Mouse (Mus musculus) frontal cortex, postnatal 14 days (tissue): ENCODE measurements around the gene Htra1.

Experiments
- DNase-seq, 2 experiments: peaks; one replicate each; pipeline ENCODE4 v3.0.0; 2022; ENCODE audit warnings: low spot score in 2 of 2

Htra1 gene

DNA sequence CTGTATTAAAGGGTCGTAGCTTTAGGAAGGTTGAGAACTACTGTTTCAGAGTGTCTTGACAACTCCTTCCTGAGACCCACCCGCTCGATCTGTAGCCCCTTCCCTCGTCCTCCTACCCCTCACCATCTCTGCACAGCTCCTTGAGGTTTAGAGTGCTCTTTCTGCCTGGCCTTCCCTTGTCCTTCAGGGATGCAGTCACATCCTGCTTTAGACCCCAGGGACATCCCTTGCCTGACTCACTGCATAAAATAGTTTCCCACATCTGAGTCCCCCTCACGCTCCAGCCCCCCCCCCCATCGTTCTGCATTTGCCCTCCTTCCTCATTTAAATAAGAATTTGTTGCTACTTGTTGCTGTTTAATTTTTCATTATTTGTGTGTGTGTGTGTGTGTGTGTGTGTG, 31.0 kb downstream of the Htra1 start:
- DNase-seq: no peak

DNA sequence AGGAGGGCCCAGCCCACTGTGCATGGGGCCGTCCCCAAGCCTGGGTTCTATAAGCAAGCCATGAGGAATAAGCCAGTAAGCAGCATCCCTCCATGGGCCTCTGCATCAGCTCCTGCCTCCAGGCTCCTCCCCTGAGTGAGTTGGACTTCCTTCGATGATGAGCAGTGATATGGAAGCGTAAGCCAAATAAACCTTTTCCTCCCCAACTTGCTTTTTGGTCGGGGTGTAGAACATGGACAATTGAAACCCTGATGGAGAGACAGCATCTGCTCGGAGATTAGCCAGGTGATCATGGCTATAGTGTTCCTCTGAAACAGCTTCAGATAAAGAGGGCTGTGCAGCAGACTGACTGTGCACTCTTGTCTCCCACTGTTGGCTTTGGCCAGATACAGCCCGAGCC, 32.0 kb downstream of the Htra1 start:
- no peak for DNase-seq

DNA sequence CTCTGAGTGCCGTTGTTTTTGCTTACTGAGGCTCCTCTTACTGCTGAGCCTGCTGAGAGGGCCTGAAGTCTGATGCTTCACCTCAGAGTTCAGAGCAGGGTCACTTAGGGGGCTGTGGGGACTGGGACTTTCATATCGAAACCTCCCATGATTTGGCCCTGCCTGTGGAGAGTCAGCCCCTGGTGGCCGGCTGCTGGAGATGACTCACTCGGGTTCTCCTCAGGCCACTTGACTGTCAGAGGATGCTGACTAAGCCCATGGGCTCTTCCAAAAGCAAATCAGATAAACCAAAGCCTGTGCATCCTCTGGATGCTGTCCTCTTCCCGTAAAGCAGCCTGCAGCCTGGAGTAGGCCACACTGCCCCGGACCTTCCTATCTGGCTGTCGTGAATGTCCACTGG, 32.6 kb downstream of the Htra1 start:
- DNase-seq: no peak

DNA sequence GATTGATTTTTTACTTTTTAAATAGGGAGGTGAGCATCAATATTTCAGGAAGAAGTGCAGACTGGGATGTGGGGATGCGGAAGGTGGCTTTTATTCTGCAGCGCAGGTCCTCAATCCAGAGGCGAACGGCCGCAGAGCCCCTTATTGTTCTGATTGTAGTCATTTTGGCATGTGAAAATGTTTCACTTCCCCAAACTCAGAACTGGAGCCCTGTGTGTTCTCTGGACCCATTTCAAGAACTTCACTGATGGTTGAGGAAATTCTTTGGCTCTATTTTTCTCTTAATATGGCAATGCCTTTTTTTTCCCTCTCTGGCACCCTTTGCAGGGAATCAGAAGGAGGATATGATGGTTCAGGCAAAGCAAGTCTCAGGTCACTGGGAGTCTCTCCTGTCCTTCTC, 33.2 kb downstream of the Htra1 start:
- DNase-seq: no peak

GRCm38 (mm10) chr7:130969507-130969906, 33.6 kb downstream of the Htra1 start:
- DNase-seq: no peak

- DNase-seq: no peak
These were observed 36.9 kb downstream of the Htra1 start for GRCm38 (mm10) chr7:130972767-130973166.

DNA sequence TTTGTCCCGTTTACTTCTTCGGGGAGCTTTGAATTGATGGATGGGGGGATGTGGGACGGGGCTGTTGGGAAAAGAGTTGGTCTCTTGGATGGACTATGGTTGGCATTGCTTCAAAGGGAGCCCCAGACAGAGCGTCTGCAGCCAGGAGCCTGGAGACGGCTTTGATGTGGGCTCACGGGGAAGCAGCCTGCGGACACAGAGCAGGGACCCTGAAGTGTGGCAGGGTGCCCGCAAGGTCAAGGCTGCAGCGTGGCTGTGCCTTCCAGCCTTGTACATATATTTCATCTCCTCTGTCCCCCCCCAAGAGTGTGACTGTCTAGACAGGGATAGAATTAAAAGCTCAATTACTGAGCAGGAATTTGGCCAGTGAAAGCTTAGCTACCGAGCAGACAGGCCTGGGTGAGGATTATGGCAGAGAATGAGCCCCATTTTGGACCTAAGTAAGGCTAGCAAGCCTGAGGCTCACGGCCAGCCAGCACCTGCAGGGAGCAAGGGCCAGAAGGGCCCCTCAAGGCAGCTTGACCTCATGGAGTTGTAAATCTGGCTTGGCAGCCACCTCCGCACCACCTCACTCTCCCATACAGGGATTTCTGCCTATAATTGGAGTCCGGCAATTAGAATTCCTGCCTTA, 40.5 kb downstream of the Htra1 start:
- DNase-seq: no peak

DNA sequence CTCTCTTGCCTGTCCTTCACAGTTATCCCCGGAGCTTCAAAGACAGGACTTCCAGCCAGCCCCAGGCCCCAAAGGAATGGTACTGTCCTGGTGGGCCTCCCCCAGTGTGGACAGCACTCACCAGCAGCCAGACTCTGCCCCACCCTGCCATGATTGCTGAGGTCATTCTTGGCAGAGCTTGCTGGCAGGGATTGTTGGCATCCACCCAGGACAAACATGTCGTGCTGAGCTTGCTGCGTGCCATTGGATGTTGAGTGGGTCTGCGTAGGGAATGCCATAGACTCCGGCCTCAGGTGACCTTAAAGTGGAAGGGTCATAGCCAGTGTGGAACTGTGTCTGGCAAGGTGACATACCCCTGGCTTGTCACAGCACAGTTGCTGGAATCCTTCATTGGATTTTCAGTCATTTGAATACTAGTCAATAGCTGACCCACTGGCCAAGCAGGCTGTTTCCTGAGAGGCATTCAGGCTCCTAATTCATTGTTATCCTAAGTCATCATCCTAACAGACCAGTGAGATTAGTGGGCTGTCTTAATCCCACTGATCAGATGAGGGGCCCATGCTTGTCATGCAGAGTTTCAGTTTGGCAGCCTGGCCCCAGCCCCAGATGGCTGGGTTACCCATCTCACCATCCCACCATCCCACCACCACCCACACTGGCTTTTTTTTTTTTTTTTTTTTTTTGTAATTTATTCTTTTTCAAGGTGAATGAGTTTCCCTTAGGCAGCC, 42.0 kb downstream of the Htra1 start:
- DNase-seq: peak; percentile 42 to 63

DNA sequence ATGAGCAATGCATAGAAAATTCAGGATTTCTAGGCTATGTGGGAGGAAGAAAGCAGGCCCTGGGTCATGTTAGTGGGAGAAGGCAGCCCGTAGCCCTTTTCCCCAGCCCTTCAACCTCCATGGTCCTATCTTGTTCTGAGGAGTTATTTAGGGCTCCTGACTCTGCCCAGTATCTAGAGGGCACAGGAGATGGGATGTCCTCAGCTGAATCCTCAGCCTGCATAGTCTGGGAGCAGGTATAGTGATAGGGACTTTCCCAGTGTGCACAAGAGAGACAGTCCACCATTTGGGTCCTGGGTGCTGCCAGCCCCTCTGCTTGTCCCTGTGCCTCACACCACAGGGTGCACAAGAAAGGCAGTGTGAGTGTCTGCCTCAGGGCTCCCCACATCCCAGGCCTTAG, 42.6 kb downstream of the Htra1 start:
- no peak for DNase-seq

DNA sequence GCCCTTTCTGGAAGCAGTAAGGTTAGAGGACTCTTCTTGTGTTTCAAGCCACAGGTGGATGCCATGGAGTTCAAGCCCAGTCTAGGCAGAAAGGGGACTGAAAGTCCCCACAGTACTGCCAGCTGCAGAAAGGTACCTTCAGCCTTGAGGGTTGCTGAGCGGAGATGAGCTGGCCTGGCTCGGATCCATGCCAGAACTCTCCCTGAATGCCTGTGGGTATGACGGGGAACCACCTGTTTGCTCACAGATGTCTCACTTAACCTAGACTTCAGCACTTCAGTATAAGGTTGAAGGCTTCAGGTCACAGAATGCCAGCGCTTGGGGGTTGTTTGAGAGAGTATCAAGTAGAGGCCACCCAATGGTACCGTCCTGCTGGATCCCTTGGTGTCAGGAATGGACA, 44.2 kb downstream of the Htra1 start:
- DNase-seq: no peak

- no peak for DNase-seq
These were observed 46.5 kb downstream of the Htra1 start for GRCm38 (mm10) chr7:130982371-130982770.

- no peak for DNase-seq
These were observed 47.0 kb downstream of the Htra1 start for GRCm38 (mm10) chr7:130982881-130983280.

- DNase-seq: no peak
These were observed 48.4 kb downstream of the Htra1 start for GRCm38 (mm10) chr7:130984294-130984693.

GRCm38 (mm10) chr7:130985193-130985592, 49.3 kb downstream of the Htra1 start:
- no peak for DNase-seq

GRCm38 (mm10) chr7:130985716-130986115, 49.8 kb downstream of the Htra1 start:
- DNase-seq: no peak

DNA sequence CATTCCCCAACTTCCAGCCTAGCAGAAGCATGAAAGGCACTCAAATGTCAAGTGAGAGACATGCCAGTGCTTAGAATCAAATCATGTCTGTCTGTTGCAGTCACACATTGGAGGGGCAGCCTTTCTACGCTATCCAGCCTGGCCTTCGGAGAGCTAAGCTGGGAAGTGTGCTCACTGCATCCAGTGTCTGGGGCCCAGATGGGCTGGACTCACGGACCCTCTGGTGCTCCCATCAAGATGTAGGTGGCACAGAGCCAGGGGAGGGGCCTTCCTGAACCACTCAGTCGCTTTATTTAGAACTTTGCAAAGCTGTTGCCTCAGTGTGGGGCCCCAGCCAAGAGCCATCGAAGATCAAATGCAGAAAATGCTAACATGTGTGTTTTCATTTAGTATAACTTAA, 52.2 kb downstream of the Htra1 start:
- no peak for DNase-seq

GRCm38 (mm10) chr7:130989371-130989770, 53.5 kb downstream of the Htra1 start:
- DNase-seq: no peak

GRCm38 (mm10) chr7:130991174-130991789, 55.4 kb downstream of the Htra1 start:
- no peak for DNase-seq

GRCm38 (mm10) chr7:130993907-130994306, 58.0 kb downstream of the Htra1 start:
- DNase-seq: no peak

DNA sequence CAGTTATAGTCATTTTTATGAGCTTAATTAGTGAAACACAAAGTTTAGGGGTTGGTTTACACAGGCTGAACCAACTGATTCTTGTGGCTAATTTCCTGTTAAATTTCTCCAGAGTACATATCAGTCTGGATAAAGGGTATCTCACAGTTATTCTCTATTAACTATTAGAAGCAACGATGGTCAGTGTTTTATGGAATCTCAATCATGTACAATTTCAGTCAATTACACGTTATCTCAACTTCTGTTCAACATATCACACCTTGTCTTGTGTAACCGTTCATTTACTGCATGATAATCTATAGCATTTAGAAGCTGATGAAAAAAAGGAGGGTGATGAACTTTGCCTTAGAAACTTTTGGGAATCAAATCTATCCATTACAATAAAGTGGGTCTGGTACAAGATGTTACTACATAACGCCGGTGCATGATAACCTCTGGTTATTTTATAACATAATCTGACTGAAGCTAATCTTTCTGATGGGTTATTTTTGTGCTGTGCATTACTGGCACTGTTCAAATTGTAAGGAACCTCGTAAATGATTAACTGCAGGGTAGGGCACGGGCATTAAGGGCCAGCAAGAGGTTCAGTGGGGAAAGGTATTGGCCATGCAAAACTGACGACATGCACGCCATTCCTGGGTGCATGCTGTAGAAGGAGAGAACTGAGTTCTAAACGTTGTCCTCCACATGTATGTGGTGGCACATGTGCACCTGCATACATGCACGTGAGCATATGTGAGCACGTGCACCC, 66.2 kb downstream of the Htra1 start:
- DNase-seq: no peak

GRCm38 (mm10) chr7:131004071-131004470, 68.2 kb downstream of the Htra1 start:
- DNase-seq: no peak

- DNase-seq: no peak
These were observed 71.3 kb downstream of the Htra1 start for GRCm38 (mm10) chr7:131007221-131007620.
